Mouse (Mus musculus) heart, embryonic 11.5 days (tissue): ENCODE measurements around the gene Tpx2. TPM values are rescaled to one million over a fixed set of nuclear protein-coding genes. Genes with fewer than 3 reads are reported as not detected.
A peak's percentile ranks its signal among the peaks of the same experiment; 100 is the strongest.

Experiments
- ATAC-seq: fragments of 200-750 bp; cut with Nextera tagmentation; replicated peaks from 2 replicates; pipeline ENCODE4 v1.8.0; 2017; ENCODE audit warnings: moderate library complexity; ENCODE audit not compliant: insufficient number of reproducible peaks, low FRiP score, low TSS enrichment
- H3K27ac ChIP-seq: fragments of 300-500 bp; sonication (generic); 2 replicates; pipeline ENCODE4 v1.5.1; 2014; ENCODE audit warnings: mild to moderate bottlenecking, low read depth, low read length
- H3K27me3 ChIP-seq: fragments of 300-500 bp; sonication (generic); 2 replicates; pipeline ENCODE4 v1.6.1; 2014; ENCODE audit warnings: mild to moderate bottlenecking, low read length, mixed read lengths; ENCODE audit not compliant: control insufficient read depth, insufficient read depth
- H3K36me3 ChIP-seq: fragments of 300-500 bp; sonication (generic); 2 replicates; pipeline ENCODE4 v1.6.1; 2014; ENCODE audit warnings: mild to moderate bottlenecking, low read length, moderate library complexity, mixed read lengths; ENCODE audit not compliant: control insufficient read depth, insufficient read depth
- H3K4me1 ChIP-seq: fragments of 300-500 bp; sonication (generic); 2 replicates; pipeline ENCODE4 v1.6.1; 2014; ENCODE audit warnings: low read length; ENCODE audit not compliant: control insufficient read depth, insufficient read depth
- H3K4me2 ChIP-seq: fragments of 300-500 bp; sonication (generic); 2 replicates; pipeline ENCODE4 v1.6.1; 2014; ENCODE audit warnings: mild to moderate bottlenecking, moderate library complexity
- H3K4me3 ChIP-seq: fragments of 300-500 bp; sonication (generic); 2 replicates; pipeline ENCODE4 v1.5.1; 2014; ENCODE audit warnings: low read depth, low read length
- H3K9ac ChIP-seq: fragments of 300-500 bp; sonication (generic); 2 replicates; pipeline ENCODE4 v1.6.1; 2014; ENCODE audit warnings: mild to moderate bottlenecking, low read depth, low read length, moderate library complexity
- H3K9me3 ChIP-seq: fragments of 300-500 bp; sonication (generic); replicated peaks from 2 replicates; pipeline ENCODE4 v1.6.1; 2016; ENCODE audit warnings: low read length; ENCODE audit not compliant: control insufficient read depth
- WGBS: fragments of 180-500 bp; shearing (Covaris S2); extraction: QIAGEN DNeasy Blood & Tissue Kit; methylation state at CpG from one replicate; pipeline ENCODE4 v1.1.7; 2014; ENCODE audit not compliant: insufficient replicate concordance; 5-methylcytosine and 5-hydroxymethylcytosine counted together
- polyA plus RNA-seq: library from polyadenylated mRNA; unstranded; fragments of >200 nt; fragmentation: Nextera tagmentation; extraction: Ambion mirVana; gene quantifications from 2 replicates; pipeline ENCODE4 v1.2.1, GENCODE M21; 2014

Gene Tpx2
- polyA plus RNA-seq, 1 experiment from 2014 or later: 88.3 TPM

DNA sequence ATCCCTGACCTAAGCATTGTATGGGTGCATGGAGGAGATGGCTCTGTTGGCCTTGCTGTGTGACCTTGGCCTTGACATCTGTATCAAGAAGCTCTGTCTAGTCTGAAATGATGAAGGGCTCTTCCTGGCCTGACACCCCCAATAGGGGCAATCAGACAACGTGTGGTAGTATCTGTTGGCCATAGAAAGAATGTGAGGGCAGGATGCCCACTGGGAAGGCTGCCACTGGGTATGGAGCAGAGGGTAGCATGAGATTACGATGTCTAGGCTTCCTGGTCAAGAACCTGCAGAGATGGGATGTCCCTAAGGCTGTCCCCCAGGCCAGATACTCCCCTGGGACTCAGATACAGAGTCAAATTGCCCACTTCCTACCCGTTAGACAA lies 81.2 kb downstream of the Tpx2 start:
- 66% methylated on average over 3 of the region's 3 CpGs for WGBS
- H3K4me1 ChIP-seq: peaks cover 18% of the 10 kb centered on the region
- no peak overlapping the region for H3K4me3 ChIP-seq
- ATAC-seq: no peak
- H3K9me3 ChIP-seq: no peaks in the 10 kb centered on the region
- no peak overlapping the region for H3K4me2 ChIP-seq
- no peaks in the 10 kb centered on the region for H3K36me3 ChIP-seq
- H3K9ac ChIP-seq: no peak overlapping the region
- H3K27me3 ChIP-seq: peaks cover 7% of the 10 kb centered on the region; the same call in 1 of the 2 replicates
- H3K27ac ChIP-seq: no peak overlapping the region

DNA sequence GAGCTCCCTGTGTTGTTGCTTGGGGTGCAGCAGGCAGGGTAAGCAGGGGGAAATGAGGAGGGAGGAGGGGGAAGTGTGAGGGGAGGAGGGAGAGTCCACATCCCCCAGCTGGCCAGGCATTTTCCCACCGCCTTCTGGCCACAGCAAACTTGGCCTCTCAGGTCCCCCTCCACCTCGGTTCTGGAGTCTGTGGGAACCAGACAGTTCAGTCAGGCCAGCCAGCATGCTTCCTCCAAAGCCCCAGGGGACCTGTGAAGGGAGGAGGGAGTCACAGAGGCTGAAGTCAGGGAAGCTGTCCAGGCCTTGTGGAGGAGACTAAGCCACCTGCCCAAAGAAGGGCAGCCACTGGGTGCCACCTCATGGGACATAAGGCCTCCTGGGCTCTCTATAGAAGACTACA lies 82.5 kb downstream of the Tpx2 start:
- H3K9ac ChIP-seq: no peak overlapping the region

DNA sequence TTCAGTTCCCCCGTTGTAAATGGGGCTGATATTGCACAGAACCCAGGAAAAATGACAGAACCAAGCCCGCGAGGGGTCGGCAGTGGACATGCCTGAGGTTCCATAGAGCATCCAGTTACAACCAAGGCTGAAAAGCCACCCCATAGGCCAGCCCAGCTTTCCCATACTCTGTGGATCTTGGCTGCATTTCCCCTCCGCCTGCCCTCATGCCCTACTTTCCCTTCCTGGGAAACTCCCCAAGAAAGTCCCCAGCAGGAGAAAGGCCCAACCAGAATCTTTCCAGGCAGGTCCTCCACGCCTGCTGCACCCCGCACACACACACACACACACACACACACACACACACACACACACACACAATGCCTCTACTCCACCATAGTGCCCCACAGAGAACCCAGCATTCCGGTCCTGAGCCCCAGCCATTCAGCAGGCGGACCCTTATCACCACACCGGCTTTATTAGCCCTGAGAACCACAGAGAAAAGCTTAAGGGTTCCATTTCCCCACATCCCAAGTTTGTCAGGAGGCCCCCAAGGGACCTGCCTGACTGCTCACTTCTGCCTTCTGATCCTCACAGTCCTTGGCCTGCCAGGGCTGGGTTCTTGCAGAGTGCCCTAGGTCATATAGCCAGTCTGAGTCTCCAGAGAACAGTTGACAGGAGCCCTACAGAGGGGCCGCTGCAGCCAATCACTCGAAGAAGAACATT lies 83.8 kb downstream of the Tpx2 start:
- H3K36me3 ChIP-seq: no peaks in the 10 kb centered on the region
- H3K9me3 ChIP-seq: no peaks in the 10 kb centered on the region
- H3K4me1 ChIP-seq: peaks cover 8% of the 10 kb centered on the region; the same call in 1 of the 2 replicates
- H3K4me3 ChIP-seq: no peak overlapping the region
- no peak overlapping the region for H3K4me2 ChIP-seq
- 57% methylated on average over 12 of the region's 12 CpGs for WGBS
- H3K27ac ChIP-seq: no peak overlapping the region
- H3K9ac ChIP-seq: 0 out of 2 replicates have a peak overlapping the region, but pooled peaks have one; percentile 5
- H3K27me3 ChIP-seq: peaks cover 21% of the 10 kb centered on the region
- ATAC-seq: no peak

More for the DNA sequence above, 82.5 kb downstream of the Tpx2 start:
- H3K4me3 ChIP-seq: no peak overlapping the region
- H3K4me2 ChIP-seq: no peak overlapping the region
- 34% methylated on average over 2 of the region's 2 CpGs for WGBS
- no peak overlapping the region for H3K27ac ChIP-seq
- no peaks in the 10 kb centered on the region for H3K36me3 ChIP-seq
- no peaks in the 10 kb centered on the region for H3K9me3 ChIP-seq
- H3K4me1 ChIP-seq: peaks cover 15% of the 10 kb centered on the region
- no peak for ATAC-seq
- H3K27me3 ChIP-seq: peaks cover 9% of the 10 kb centered on the region; the same call in 1 of the 2 replicates

DNA sequence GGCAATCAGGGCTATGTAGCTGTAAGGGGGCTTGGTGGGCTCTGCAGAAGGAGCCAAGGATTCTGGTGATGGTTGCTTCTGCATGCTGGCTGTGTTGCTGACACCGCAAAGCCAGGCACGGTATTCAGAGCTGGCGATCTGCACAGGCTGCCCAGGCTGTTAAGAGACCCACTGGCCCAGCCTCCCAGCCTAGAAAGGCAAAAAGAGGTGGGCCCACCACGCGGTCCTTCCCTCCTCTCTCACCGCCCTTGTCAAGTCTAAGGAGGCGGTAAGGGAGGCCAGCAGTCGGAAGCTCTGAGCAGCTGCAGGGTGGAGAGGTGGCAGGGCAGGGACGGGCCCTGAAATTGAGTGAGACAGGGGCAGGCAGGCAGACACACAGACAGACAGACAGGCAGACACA lies 85.3 kb downstream of the Tpx2 start, which contains the start of gene Foxs1:
Gene Foxs1 (minus strand): TSS at position 161 of the 400 bp plus-strand sequence.
- Histone ChIP-seq H3K27me3 (peaks cover 20% of the 10 kb centered on the region), H3K4me3 (no peak within 1 kb of the TSS), H3K4me2 (no peak within 1 kb of the TSS)

DNA sequence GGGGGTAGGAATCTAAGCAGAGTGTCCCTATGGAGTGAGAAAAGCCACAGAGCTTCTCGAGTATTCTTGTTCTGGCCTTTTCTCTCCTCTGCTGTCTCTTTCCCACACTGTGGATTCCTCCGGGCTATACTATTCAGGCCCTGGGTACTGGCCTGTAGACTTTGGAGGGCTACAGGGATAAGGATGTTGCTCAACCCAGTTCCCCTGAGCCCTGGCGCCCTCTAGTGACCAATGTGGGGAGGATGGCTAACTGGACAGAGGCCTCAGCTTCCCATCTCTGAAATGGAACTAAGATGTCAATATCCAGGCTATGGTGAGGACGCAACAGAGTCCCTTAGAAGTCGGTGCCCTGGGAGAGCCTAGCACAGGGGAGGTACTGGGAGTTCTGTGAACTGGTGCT lies 85.8 kb downstream of the Tpx2 start:
- H3K27me3 ChIP-seq: peaks cover 20% of the 10 kb centered on the region
- no peaks in the 10 kb centered on the region for H3K9me3 ChIP-seq
- no peak for ATAC-seq
- H3K36me3 ChIP-seq: no peaks in the 10 kb centered on the region
- H3K27ac ChIP-seq: no peak overlapping the region
- peaks cover 3% of the 10 kb centered on the region; the same call in 1 of the 2 replicates for H3K4me1 ChIP-seq
- H3K4me2 ChIP-seq: no peak overlapping the region
- 35% methylated on average over 5 of the region's 5 CpGs for WGBS
- H3K9ac ChIP-seq: no peak overlapping the region
- no peak overlapping the region for H3K4me3 ChIP-seq

More for the DNA sequence above, 85.3 kb downstream of the Tpx2 start, which contains the start of gene Foxs1:
- H3K9me3 ChIP-seq: no peaks in the 10 kb centered on the region
- no peak within 1 kb of the TSS for H3K9ac ChIP-seq
- ATAC-seq: 0 out of 2 replicates have a peak, but pooled peaks have one; percentile 43
- no peak within 1 kb of the TSS for H3K27ac ChIP-seq
- H3K36me3 ChIP-seq: no peaks in the 10 kb centered on the region
- H3K4me1 ChIP-seq: peaks cover 3% of the 10 kb centered on the region; the same call in 1 of the 2 replicates
- 18% methylated on average over 9 of the region's 9 CpGs for WGBS

DNA sequence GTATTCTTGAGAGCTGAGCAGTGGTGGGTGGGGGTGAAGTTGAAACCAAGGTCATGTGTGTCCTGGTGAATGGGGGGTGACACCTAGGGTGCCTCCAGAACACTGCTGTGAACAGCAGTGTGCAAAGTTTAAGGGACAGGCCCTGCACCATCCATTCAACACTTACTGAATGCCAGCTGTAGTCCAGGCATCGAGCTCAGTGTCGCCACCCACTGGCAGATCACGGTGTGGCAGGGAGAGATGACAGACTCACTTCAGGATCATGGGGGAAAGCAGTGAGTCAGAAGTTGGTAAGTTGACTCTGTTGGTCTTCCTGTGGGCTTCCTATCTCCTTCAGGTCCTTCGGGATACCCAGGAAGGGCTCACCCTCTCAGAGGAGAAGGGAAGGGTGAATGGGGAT lies 92.1 kb downstream of the Tpx2 start:
- no peak for ATAC-seq
- H3K4me2 ChIP-seq: no peak overlapping the region

DNA sequence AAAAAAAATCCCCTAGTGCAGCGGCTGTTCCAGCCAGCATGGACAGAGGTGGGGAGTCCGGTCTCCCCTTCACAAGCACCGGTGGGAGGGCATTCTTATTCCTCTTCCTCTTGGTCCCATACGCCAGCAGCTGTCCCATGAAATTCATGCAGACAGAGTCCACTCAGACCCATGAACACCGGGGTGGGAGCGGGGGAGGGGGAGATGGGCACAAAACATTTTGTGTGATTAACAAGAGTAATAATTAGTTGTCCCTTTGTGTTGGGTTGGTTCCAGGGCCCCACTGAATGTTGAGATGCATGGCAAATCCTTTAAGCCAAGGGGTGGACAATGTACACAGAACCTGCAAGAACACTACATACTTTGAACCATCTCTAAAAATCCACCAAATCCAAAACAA lies 93.3 kb downstream of the Tpx2 start:
- Histone ChIP-seq H3K9ac (no peak overlapping the region), H3K4me3 (no peak overlapping the region), H3K9me3 (no peaks in the 10 kb centered on the region), H3K36me3 (no peaks in the 10 kb centered on the region), H3K4me1 (peaks cover 4% of the 10 kb centered on the region), H3K27me3 (peaks cover 62% of the 10 kb centered on the region), H3K4me2 (no peak overlapping the region), H3K27ac (no peak overlapping the region)
- WGBS: 81% methylated on average over 6 of the region's 6 CpGs
- no peak for ATAC-seq

More for the DNA sequence above, 92.1 kb downstream of the Tpx2 start:
- peaks cover 4% of the 10 kb centered on the region for H3K4me1 ChIP-seq
- no peak overlapping the region for H3K4me3 ChIP-seq
- peaks cover 59% of the 10 kb centered on the region for H3K27me3 ChIP-seq
- no peaks in the 10 kb centered on the region for H3K36me3 ChIP-seq
- 10% methylated on average over 4 of the region's 4 CpGs for WGBS
- H3K9me3 ChIP-seq: no peaks in the 10 kb centered on the region
- no peak overlapping the region for H3K27ac ChIP-seq
- H3K9ac ChIP-seq: no peak overlapping the region

DNA sequence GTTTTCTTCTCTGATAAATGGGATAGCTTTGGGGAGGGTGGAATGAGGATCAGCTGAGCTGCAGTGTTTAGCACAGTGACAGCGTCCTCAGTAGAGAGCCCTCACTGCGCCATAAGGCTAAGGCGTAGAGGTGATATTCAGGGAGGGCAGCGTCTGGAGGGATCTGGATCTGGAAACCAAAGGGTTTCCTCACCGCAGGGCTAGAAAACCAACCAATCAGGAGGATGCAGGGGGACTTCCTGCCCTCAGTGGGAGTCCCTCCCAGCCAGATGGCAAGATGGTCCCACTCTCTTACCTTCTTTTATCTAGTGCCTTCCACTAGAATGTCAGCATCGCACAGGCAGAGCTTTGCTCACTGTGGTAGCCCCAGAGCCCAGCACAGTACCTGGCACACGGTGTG lies 94.0 kb downstream of the Tpx2 start:
- H3K4me2 ChIP-seq: no peak overlapping the region
- no peak overlapping the region for H3K27ac ChIP-seq
- peaks cover 61% of the 10 kb centered on the region for H3K27me3 ChIP-seq
- H3K36me3 ChIP-seq: no peaks in the 10 kb centered on the region
- 19% methylated on average over 7 of the region's 7 CpGs for WGBS
- no peaks in the 10 kb centered on the region for H3K9me3 ChIP-seq
- H3K4me3 ChIP-seq: no peak overlapping the region
- ATAC-seq: no peak
- H3K4me1 ChIP-seq: peaks cover 4% of the 10 kb centered on the region
- H3K9ac ChIP-seq: no peak overlapping the region
